Mouse (Mus musculus) erythroblast, embryonic 14.5 days (primary cell): ENCODE results near the gene Gsdma3. TPM values are rescaled to one million over a fixed set of nuclear protein-coding genes. Genes with fewer than 3 reads are reported as not detected.

Experiments used
- H3K27me3 ChIP-seq: 2 replicates; pipeline ENCODE4 v1.6.1; 2012; ENCODE audit warnings: inconsistent platforms; ENCODE audit not compliant: control insufficient read depth
- H3K36me3 ChIP-seq: 2 replicates; pipeline ENCODE4 v1.6.1; 2012; ENCODE audit warnings: mild to moderate bottlenecking, inconsistent platforms; ENCODE audit not compliant: control insufficient read depth
- H3K4me1 ChIP-seq: 2 replicates; pipeline ENCODE4 v1.6.1; 2012; ENCODE audit warnings: inconsistent platforms; ENCODE audit not compliant: control insufficient read depth
- H3K4me3 ChIP-seq: replicated peaks from 2 replicates; pipeline ENCODE3; 2012; ENCODE audit warnings: moderate library complexity, mild to moderate bottlenecking, inconsistent platforms
- H3K9me3 ChIP-seq: 2 replicates; pipeline ENCODE4 v1.6.1; 2012; ENCODE audit warnings: low read length, inconsistent platforms, mixed read lengths; ENCODE audit not compliant: control insufficient read depth
- GATA1 ChIP-seq: IDR thresholded peaks from 2 replicates; pipeline ENCODE4 v1.6.1; 2012; ENCODE audit warnings: low read length, inconsistent platforms, mixed read lengths
- TAL1 ChIP-seq: IDR thresholded peaks from 3 replicates; pipeline ENCODE4 v1.6.1; 2012; ENCODE audit warnings: low read length, inconsistent platforms, mixed read lengths
- polyA plus RNA-seq: library from polyadenylated mRNA; stranded (reverse); fragments of >175 nt; gene quantifications from 2 replicates; pipeline ENCODE4 v1.2.3, GENCODE M21; 2012

The Gsdma3 gene
- polyA plus RNA-seq, result not detected in 2 replicates

GRCm38 (mm10) chr11:98625611-98626410, at the start of gene Gsdma3, which contains the start of gene Gm12355:
Gsdma3 (plus strand) TSS chr11:98626360.
Gm12355 (minus strand) TSS chr11:98625661.
- Histone ChIP-seq H3K4me1 (no peaks in the 10 kb centered on the region), H3K9me3 (peaks cover 23% of the 10 kb centered on the region), H3K27me3 (peaks cover 2% of the 10 kb centered on the region; the same call in 1 of the 2 replicates), H3K36me3 (no peaks in the 10 kb centered on the region), H3K4me3 (no peak within 1 kb of the TSS)
- no peak for TF ChIP-seq GATA1
- no peak for TF ChIP-seq TAL1

- TF ChIP-seq TAL1, result no peak
- no peak for TF ChIP-seq GATA1
- Histone ChIP-seq H3K36me3 (peaks cover 60% of the 10 kb centered on the region), H3K4me1 (peaks cover 64% of the 10 kb centered on the region), H3K4me3 (no peak overlapping the region), H3K9me3 (no peaks in the 10 kb centered on the region; the same call in 1 of the 2 replicates), H3K27me3 (no peaks in the 10 kb centered on the region)
Observed at GRCm38 (mm10) chr11:98577776-98578175, 48.4 kb upstream of the Gsdma3 start.

DNA sequence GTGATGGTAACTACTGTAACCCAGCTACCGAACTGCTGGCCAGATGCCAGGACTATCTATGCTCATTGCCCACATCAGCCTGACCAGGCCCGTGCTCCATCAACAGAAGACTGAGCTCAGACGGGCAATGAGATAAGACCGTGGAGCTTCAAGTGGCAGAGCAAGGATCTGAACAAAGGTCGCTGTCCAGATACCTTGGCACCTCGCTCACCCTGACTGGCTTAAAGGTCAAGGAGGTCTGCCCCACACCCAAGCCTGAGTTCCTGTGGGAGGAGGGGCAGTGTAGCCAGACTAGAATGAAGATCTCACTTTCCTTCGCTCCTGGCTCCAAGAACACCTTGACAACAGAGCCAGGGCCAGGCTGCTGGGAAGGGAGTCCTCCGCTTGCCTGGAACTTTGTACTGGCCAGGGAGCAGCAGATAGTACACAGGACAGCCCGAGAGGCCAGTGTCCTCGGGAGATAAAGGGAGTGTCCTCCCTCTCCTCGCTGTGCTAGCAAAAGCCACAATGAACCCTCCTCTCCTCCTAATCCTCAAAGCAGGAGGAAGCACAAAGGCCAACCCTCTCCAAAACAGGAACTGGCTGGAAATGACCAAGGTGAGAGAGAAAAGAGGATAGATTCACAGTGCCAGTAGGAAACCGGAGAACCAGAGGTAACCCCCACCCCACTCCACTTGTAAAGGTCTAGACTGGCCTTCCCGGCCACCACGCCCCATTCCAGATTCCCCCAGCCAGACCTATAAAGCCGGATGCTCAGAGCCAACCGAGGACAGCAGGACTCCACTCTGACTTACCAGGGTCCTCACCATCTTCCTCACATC, 45.6 kb upstream of the Gsdma3 start:
- peaks cover 85% of the 10 kb centered on the region for H3K36me3 ChIP-seq
- peak; percentile 67; the same call in 1 of the 2 replicates for TF ChIP-seq GATA1
- peak; percentile 74 for TF ChIP-seq TAL1

DNA sequence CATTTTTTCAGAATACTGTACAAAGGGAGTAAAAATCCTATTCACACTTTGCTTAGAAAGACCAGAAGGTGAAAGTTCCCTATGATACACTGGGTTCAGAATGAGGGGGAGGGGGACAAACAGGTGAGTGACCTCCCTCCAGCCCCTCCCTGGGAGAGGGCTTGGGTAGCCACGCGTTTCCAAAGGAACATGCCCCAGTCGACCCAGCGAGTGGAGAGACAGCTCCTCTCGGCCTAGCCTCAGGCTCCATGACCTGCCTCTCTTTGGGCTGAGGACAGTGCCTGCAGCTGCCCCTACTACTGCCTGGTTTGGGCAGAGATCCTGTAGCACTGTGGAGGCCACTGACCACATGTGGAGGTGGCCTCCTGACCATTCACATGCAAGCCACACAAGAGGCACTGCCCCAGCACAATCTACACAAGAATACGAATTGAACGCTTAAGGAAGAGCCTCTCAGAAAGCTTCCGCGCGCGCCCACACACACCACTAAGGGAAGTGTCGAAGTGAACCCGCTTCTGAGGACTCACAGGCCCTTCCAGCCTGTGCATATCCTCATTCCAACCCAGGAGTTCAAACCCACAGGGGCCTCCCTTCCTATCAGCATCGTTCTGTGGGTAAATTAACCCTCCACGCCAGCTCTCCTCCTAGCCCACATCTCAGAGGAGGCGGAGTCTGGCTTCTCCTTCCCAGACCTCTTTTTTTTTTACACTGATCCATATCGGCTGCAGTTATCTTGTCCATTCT, 44.7 kb upstream of the Gsdma3 start:
- H3K36me3 ChIP-seq, result peaks cover 90% of the 10 kb centered on the region
- peaks cover 97% of the 10 kb centered on the region for H3K4me1 ChIP-seq
- TF ChIP-seq TAL1 (no peak), GATA1 (peak; percentile 55)

More for the DNA sequence above, 45.6 kb upstream of the Gsdma3 start:
- Histone ChIP-seq H3K4me1 (peaks cover 87% of the 10 kb centered on the region), H3K9me3 (no peaks in the 10 kb centered on the region; the same call in 1 of the 2 replicates), H3K27me3 (no peaks in the 10 kb centered on the region), H3K4me3 (peak overlapping the region; percentile 79)

GRCm38 (mm10) chr11:98582030-98582388, 44.2 kb upstream of the Gsdma3 start:
- H3K9me3 ChIP-seq, result no peaks in the 10 kb centered on the region; the same call in 1 of the 2 replicates
- no peaks in the 10 kb centered on the region for H3K27me3 ChIP-seq
- H3K4me1 ChIP-seq, result peaks cover 94% of the 10 kb centered on the region
- H3K4me3 ChIP-seq, result peak overlapping the region; percentile 79
- peaks cover 85% of the 10 kb centered on the region for H3K36me3 ChIP-seq
- TF ChIP-seq GATA1, result no peak
- TF ChIP-seq TAL1, result no peak

More for the DNA sequence above, 44.7 kb upstream of the Gsdma3 start:
- H3K4me3 ChIP-seq, result peak overlapping the region; percentile 79
- no peaks in the 10 kb centered on the region for H3K27me3 ChIP-seq
- no peaks in the 10 kb centered on the region; the same call in 1 of the 2 replicates for H3K9me3 ChIP-seq

- H3K27me3 ChIP-seq, result no peaks in the 10 kb centered on the region
- H3K9me3 ChIP-seq, result no peaks in the 10 kb centered on the region; the same call in 1 of the 2 replicates
- peaks cover 95% of the 10 kb centered on the region for H3K4me1 ChIP-seq
- H3K36me3 ChIP-seq, result peaks cover 81% of the 10 kb centered on the region
- TF ChIP-seq TAL1 (peak; percentile 43; the same call in 2 of the 3 replicates), GATA1 (peak; percentile 53)
- peak overlapping the region; percentile 79 for H3K4me3 ChIP-seq
Observed at GRCm38 (mm10) chr11:98582551-98583264, 43.5 kb upstream of the Gsdma3 start.

- Histone ChIP-seq H3K27me3 (no peaks in the 10 kb centered on the region), H3K36me3 (peaks cover 77% of the 10 kb centered on the region), H3K4me1 (peaks cover 95% of the 10 kb centered on the region), H3K9me3 (no peaks in the 10 kb centered on the region; the same call in 1 of the 2 replicates), H3K4me3 (peak overlapping the region; percentile 79)
- peak; percentile 47; the same call in 1 of the 2 replicates for TF ChIP-seq GATA1
- TF ChIP-seq TAL1, result peak; percentile 88
Observed at GRCm38 (mm10) chr11:98583265-98583552, 43.0 kb upstream of the Gsdma3 start.

DNA sequence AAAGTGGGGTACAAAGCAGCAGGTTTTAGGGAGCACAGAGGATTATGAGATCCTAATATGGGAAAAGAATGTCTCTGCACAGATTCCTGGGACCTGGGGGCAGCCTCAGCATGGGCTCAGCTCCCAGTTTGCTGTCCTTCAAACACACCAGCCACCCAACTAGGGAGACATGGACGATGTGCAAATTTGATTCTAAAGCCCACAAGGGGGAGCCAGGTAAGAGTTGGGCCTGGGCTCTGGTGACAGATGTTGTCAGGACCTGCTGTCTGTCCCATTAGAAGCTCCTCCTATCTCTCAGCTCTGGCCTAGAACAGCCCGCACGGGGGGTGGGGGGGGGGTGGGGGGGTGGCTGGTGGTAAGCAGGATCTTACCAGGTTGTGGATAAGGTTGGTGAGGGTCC, 42.6 kb upstream of the Gsdma3 start:
- Histone ChIP-seq H3K4me3 (peak overlapping the region; percentile 79), H3K27me3 (no peaks in the 10 kb centered on the region), H3K4me1 (peaks cover 95% of the 10 kb centered on the region), H3K36me3 (peaks cover 74% of the 10 kb centered on the region), H3K9me3 (no peaks in the 10 kb centered on the region; the same call in 1 of the 2 replicates)
- no peak for TF ChIP-seq TAL1
- TF ChIP-seq GATA1, result no peak
